Mouse (Mus musculus) CH12.LX (cell line): ENCODE data around the gene P2ry12. TPM values are rescaled to one million over a fixed set of nuclear protein-coding genes. Genes with fewer than 3 reads are reported as not detected.

Experiments
- DNase-seq: peaks from one replicate; pipeline ENCODE4 v3.0.0-alpha.2; 2013; ENCODE audit errors: extremely low read depth
- H3K27ac ChIP-seq: 2 replicates; pipeline ENCODE4 v1.5.1; 2012; ENCODE audit warnings: low read depth, mild to moderate bottlenecking, control low read depth, moderate library complexity; ENCODE audit not compliant: insufficient read depth
- H3K27me3 ChIP-seq: replicated peaks from 2 replicates; pipeline ENCODE3; 2012; ENCODE audit warnings: inconsistent platforms
- H3K36me3 ChIP-seq, 2 experiments: replicated peaks in 1 of 2; 2 replicates each; pipeline versions ENCODE3 to v1.6.1; 2012; ENCODE audit warnings: inconsistent platforms in 1 of 2, low read length in 1 of 2, mild to moderate bottlenecking in 1 of 2, mixed read lengths in 1 of 2, moderate library complexity in 1 of 2; ENCODE audit not compliant: control insufficient read depth in 1 of 2, insufficient read depth in 1 of 2
- H3K4me1 ChIP-seq, 2 experiments: 2 replicates each; pipeline ENCODE4 v1.6.1; 2012; ENCODE audit warnings: inconsistent platforms in 1 of 2, moderate library complexity in 1 of 2; ENCODE audit not compliant: insufficient read depth in 2 of 2, control insufficient read depth in 1 of 2
- H3K4me2 ChIP-seq: 2 replicates; pipeline ENCODE4 v1.6.1; 2012; ENCODE audit warnings: low read depth, mild to moderate bottlenecking, control low read depth; ENCODE audit not compliant: poor library complexity, insufficient read depth, severe bottlenecking
- H3K4me3 ChIP-seq, 3 experiments: fragments of 150-350 bp in 1 of 3; sonication (generic) in 1 of 3; replicated peaks in 1 of 3; 2 replicates each; pipeline versions ENCODE3 to v1.5.1; 2011 to 2012; ENCODE audit warnings: low read depth in 2 of 3, low read length in 2 of 3, mild to moderate bottlenecking in 2 of 3, moderate library complexity in 2 of 3, control low read depth in 1 of 3, improper control_type of control experiment in 1 of 3, inconsistent platforms in 1 of 3, mixed read lengths in 1 of 3; ENCODE audit not compliant: poor library complexity in 1 of 3
- H3K79me2 ChIP-seq: replicated peaks from 2 replicates; pipeline ENCODE4 v1.6.1; 2012; ENCODE audit warnings: mild to moderate bottlenecking, moderate library complexity; ENCODE audit not compliant: control insufficient read depth, poor library complexity, insufficient read depth, severe bottlenecking; ENCODE audit errors: extremely low read depth
- H3K9ac ChIP-seq: 2 replicates; pipeline ENCODE4 v1.6.1; 2012; ENCODE audit warnings: low read depth, mild to moderate bottlenecking, control low read depth, moderate library complexity; ENCODE audit not compliant: insufficient read depth
- H3K9me3 ChIP-seq: replicated peaks from 2 replicates; pipeline ENCODE3; 2012; ENCODE audit warnings: low read length, inconsistent platforms, mixed read lengths
- CHD1 ChIP-seq: IDR thresholded peaks from 2 replicates; pipeline ENCODE4 v1.6.1; 2012; ENCODE audit warnings: low read depth, low read length, improper control_type of control experiment, inconsistent platforms
- CHD2 ChIP-seq: IDR thresholded peaks from 2 replicates; pipeline ENCODE4 v1.6.1; 2011; ENCODE audit warnings: low read length, improper control_type of control experiment
- E2F4 ChIP-seq: IDR thresholded peaks from 2 replicates; pipeline ENCODE4 v1.6.1; 2011; ENCODE audit warnings: low read depth, low read length, improper control_type of control experiment; ENCODE audit not compliant: insufficient replicate concordance
- ELF1 ChIP-seq: IDR thresholded peaks from 2 replicates; pipeline ENCODE4 v1.6.1; 2014; ENCODE audit warnings: low read depth, mild to moderate bottlenecking, inconsistent platforms, low read length, improper control_type of control experiment
- EP300 ChIP-seq: IDR thresholded peaks from 2 replicates; pipeline ENCODE4 v1.6.1; 2011; ENCODE audit warnings: low read length, improper control_type of control experiment
- ETS1 ChIP-seq: conservative IDR thresholded peaks from 2 replicates; pipeline ENCODE4 v1.6.1; 2012; ENCODE audit warnings: low read depth, mild to moderate bottlenecking, inconsistent platforms, low read length, improper control_type of control experiment, moderate library complexity
- IRF4 ChIP-seq: IDR thresholded peaks from 2 replicates; pipeline ENCODE4 v1.6.1; 2014; ENCODE audit warnings: low read depth, mild to moderate bottlenecking, inconsistent platforms, low read length, improper control_type of control experiment
- JUND ChIP-seq: conservative IDR thresholded peaks from 2 replicates; pipeline ENCODE4 v1.6.1; 2011; ENCODE audit warnings: low read depth, low read length, improper control_type of control experiment
- MAFK ChIP-seq: IDR thresholded peaks from 2 replicates; pipeline ENCODE4 v1.6.1; 2011; ENCODE audit warnings: low read length, improper control_type of control experiment; ENCODE audit not compliant: insufficient replicate concordance
- MAZ ChIP-seq: IDR thresholded peaks from 2 replicates; pipeline ENCODE4 v1.6.1; 2012; ENCODE audit warnings: low read depth, mild to moderate bottlenecking, inconsistent platforms, low read length, improper control_type of control experiment, moderate library complexity
- MEF2A ChIP-seq: IDR thresholded peaks from 2 replicates; pipeline ENCODE4 v1.6.1; 2014; ENCODE audit warnings: low read depth, mild to moderate bottlenecking, inconsistent platforms, low read length, improper control_type of control experiment, borderline replicate concordance
- MXI1 ChIP-seq: IDR thresholded peaks from 2 replicates; pipeline ENCODE4 v1.6.1; 2011; ENCODE audit warnings: mild to moderate bottlenecking, low read depth, low read length, improper control_type of control experiment
- NELFE ChIP-seq: IDR thresholded peaks from 2 replicates; pipeline ENCODE4 v1.6.1; 2011; ENCODE audit warnings: low read depth, low read length, improper control_type of control experiment
- NRF1 ChIP-seq: IDR thresholded peaks from 2 replicates; pipeline ENCODE4 v1.6.1; 2014; ENCODE audit warnings: low read depth, mild to moderate bottlenecking, inconsistent platforms, low read length, improper control_type of control experiment, moderate library complexity
- PAX5 ChIP-seq: IDR thresholded peaks from 2 replicates; pipeline ENCODE4 v1.6.1; 2012; ENCODE audit warnings: low read length, inconsistent platforms, mixed read lengths
- POLR2A ChIP-seq: IDR thresholded peaks from 2 replicates; pipeline ENCODE4 v1.6.1; 2011; ENCODE audit warnings: low read depth, mild to moderate bottlenecking, improper control_type of control experiment, low read length
- SMC3 ChIP-seq: IDR thresholded peaks from 2 replicates; pipeline ENCODE4 v1.6.1; 2011; ENCODE audit warnings: low read depth, low read length, improper control_type of control experiment
- TCF12 ChIP-seq: IDR thresholded peaks from 2 replicates; pipeline ENCODE4 v1.6.1; 2014; ENCODE audit warnings: low read depth, mild to moderate bottlenecking, inconsistent platforms, low read length, improper control_type of control experiment
- UBTF ChIP-seq: IDR thresholded peaks from 2 replicates; pipeline ENCODE4 v1.6.1; 2012; ENCODE audit warnings: low read depth, mild to moderate bottlenecking, inconsistent platforms, low read length, improper control_type of control experiment, moderate library complexity
- USF1 ChIP-seq: IDR thresholded peaks from 2 replicates; pipeline ENCODE4 v1.6.1; 2014; ENCODE audit warnings: low read depth, mild to moderate bottlenecking, inconsistent platforms, low read length, improper control_type of control experiment
- USF2 ChIP-seq: conservative IDR thresholded peaks from 2 replicates; pipeline ENCODE4 v1.6.1; 2011; ENCODE audit warnings: low read depth, low read length, improper control_type of control experiment
- ZC3H11A ChIP-seq: IDR thresholded peaks from 2 replicates; pipeline ENCODE4 v1.6.1; 2012; ENCODE audit warnings: low read depth, mild to moderate bottlenecking, inconsistent platforms, low read length, improper control_type of control experiment
- ZNF384 ChIP-seq: IDR thresholded peaks from 2 replicates; pipeline ENCODE4 v1.6.1; 2012; ENCODE audit warnings: low read depth, low read length, improper control_type of control experiment, inconsistent platforms
- dilution Hi-C: fragments of 300-500 bp; cut with MboI; formaldehyde crosslinking; loops from 2 replicates; pipeline ENCODE4 v1.14.3; 2020; ENCODE audit warnings: low sequenced_read_pairs; ENCODE audit not compliant: extremely low pct_unique_long_range_greater_than_20kb, extremely low pct_ligation_motif_present
- in situ Hi-C: fragments of 300-500 bp; cut with MboI; formaldehyde crosslinking; loops from 3 replicates; pipeline ENCODE4 v1.14.3; 2019; ENCODE audit warnings: low sequenced_read_pairs, low pct_ligation_motif_present, low pct_unique_long_range_greater_than_20kb, mixed read lengths
- polyA plus RNA-seq: library from polyadenylated mRNA; unstranded; fragments of >175 nt; gene quantifications from 2 replicates; pipeline ENCODE4 v1.2.1, GENCODE M21; 2012; ENCODE audit warnings: low read depth; ENCODE audit not compliant: insufficient read length
- total RNA-seq, 2 experiments: library from RNA; depleted of rRNA; stranded (reverse); fragments of 300-350 nt in 1 of 2; fragments of >200 nt in 1 of 2; gene quantifications; 2 replicates each; pipeline ENCODE4 v1.2.3; 2012 to 2014

The P2ry12 gene
- total and polyA plus RNA-seq, 3 experiments: 0.30 to 0.97 (median 0.33) TPM

- in situ Hi-C loops: no loop called here
- DNase-seq: no peak
- Histone ChIP-seq H3K27me3 (no peaks in the 10 kb centered on the region), H3K36me3 (no peaks in the 10 kb centered on the region), H3K4me1 (peaks cover 9 to 53% of the 10 kb centered on the region in 2 experiments), H3K27ac (no peak overlapping the region), H3K4me2 (no peak overlapping the region), H3K9me3 (no peaks in the 10 kb centered on the region), H3K4me3 (no peak overlapping the region), H3K9ac (no peak overlapping the region)
- dilution Hi-C loops: no loop called here
- TF ChIP-seq USF1: no peak
- no peak for TF ChIP-seq ELF1
- no peak for TF ChIP-seq MXI1
- no peak for TF ChIP-seq IRF4
- TF ChIP-seq CHD2: no peak
- no peak for TF ChIP-seq JUND
- TF ChIP-seq UBTF: no peak
- no peak for TF ChIP-seq TCF12
- TF ChIP-seq CHD1: no peak
- TF ChIP-seq ETS1: no peak
- no peak for TF ChIP-seq E2F4
- no peak for TF ChIP-seq USF2
- no peak for TF ChIP-seq SMC3
- TF ChIP-seq PAX5: no peak
- TF ChIP-seq NRF1: no peak
- no peak for TF ChIP-seq MAZ
- no peak for TF ChIP-seq ZC3H11A
- TF ChIP-seq POLR2A: no peak
- TF ChIP-seq ZNF384: no peak
- TF ChIP-seq, all 38 proteins: peak for 0
- H3K79me2 ChIP-seq: no peaks in the 10 kb centered on the region
Measured at GRCm38 (mm10) chr3:59227696-59228095, 35.0 kb downstream of the P2ry12 start.

DNA sequence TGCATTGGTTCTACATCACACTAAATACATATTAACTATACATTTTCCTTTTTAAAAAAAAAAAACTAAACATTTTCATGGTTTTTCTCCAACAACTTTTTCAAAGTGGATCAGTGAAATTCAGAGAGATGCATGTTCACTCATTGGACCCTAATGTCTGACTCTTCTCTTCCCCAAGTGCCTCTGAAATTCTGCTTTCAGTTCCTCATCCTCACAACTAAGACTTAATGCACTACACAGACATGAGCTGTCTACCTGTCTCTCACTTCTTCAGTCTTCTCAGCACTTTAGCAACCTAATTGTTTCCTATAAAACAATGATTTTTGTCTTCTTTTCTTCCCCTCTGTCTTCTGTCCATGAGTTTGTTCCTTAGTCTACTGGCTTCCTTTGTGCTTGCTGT is 37.3 kb downstream of the P2ry12 start:
- Histone ChIP-seq H3K4me2 (peak overlapping the region; percentile 45; the same call in 1 of the 2 replicates), H3K9ac (no peak overlapping the region), H3K27me3 (no peaks in the 10 kb centered on the region), H3K27ac (0 out of 2 replicates have a peak overlapping the region, but pooled peaks have one; percentile 23), H3K4me1 (peaks cover 10 to 65% of the 10 kb centered on the region in 2 experiments), H3K4me3 (no peak overlapping the region), H3K9me3 (no peaks in the 10 kb centered on the region), H3K79me2 (no peaks in the 10 kb centered on the region), H3K36me3 (no peaks in the 10 kb centered on the region)
- TF ChIP-seq USF1 (no peak), MEF2A (no peak), MAFK (no peak), NELFE (no peak), IRF4 (peak; percentile 95), MXI1 (no peak), EP300 (peak; percentile 90)
- dilution Hi-C loops (no loop called here), in situ Hi-C loops (no loop called here)
- peak; percentile 48 for DNase-seq
